Mouse (Mus musculus) ES-E14 (cell line): Measurements from ENCODE around the gene Eif5b.

Experiments used
- CHD2 ChIP-seq: IDR thresholded peaks from 2 replicates; pipeline ENCODE4 v1.6.1; 2014; ENCODE audit warnings: mild to moderate bottlenecking, low read depth, low read length, inconsistent platforms
- HCFC1 ChIP-seq: IDR thresholded peaks from 2 replicates; pipeline ENCODE4 v1.6.1; 2012; ENCODE audit warnings: low read length, inconsistent platforms, borderline replicate concordance; ENCODE audit not compliant: insufficient read depth
- ZNF384 ChIP-seq: IDR thresholded peaks from 2 replicates; pipeline ENCODE4 v1.6.1; 2012; ENCODE audit warnings: low read depth, low read length, inconsistent platforms

- no peak for TF ChIP-seq ZNF384
- no peak for TF ChIP-seq HCFC1
- no peak for TF ChIP-seq CHD2
Measured at GRCm38 (mm10) chr1:38012104-38012503, 14.3 kb downstream of the Eif5b start.
